19 mouse cellular contexts compared by ENCODE assay signal in the genomic region with DNA sequence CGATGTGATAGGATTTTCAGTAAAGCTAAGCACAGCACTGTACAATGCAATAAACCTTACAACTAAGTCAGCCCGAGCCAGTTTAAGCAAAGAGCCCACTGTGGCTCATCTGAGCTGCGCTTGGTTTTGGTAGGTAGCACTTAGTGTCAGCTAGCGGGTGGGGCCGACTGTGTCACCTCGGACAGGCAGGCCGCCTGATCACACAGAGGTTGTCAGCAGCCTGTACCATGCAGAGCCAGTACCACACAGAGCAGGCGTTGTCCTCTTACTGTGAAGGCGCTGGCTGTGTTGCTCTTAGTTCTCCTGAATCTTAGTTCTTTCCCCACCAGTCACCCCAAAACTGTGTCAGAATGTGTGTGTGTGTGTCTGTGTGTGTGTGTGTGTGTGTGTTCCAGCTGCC. TPM values are rescaled to one million over a fixed set of nuclear protein-coding genes. Genes with fewer than 3 reads are reported as not detected.
A peak's percentile ranks its signal among the peaks of the same experiment; 100 is the strongest.
DNase-seq lines count a peak whose midpoint lies in the region; ATAC-seq and TF ChIP-seq lines count a peak whose summit lies in the region.
"Had no signal": no experiment of that assay in that cellular context is flagged by ENCODE, and none has a peak within 500 bp of the region (broad histone marks: within the 10 kb centered on the region; RNA-seq: fewer than 3 reads in every experiment).

No protein-coding gene starts in this region.

- WGBS in heart, embryonic 14.5 days: 52% methylated on average over 9 of the region's 9 CpGs
- WGBS in kidney, embryonic 16.5 days: 77% methylated on average over 9 of the region's 9 CpGs

- H3K27ac ChIP-seq in heart, embryonic 14.5 days (replicated peaks in 1 of 2; ENCODE audit: control insufficient read depth in 1 of 2, insufficient read depth in 1 of 2, low read depth in 2 of 2, low read length in 2 of 2): no peak overlapping the region
- peak overlapping the region; percentile 71; the same call in 1 of the 2 replicates for H3K27ac ChIP-seq in layer of hippocampus, adult 2 months
- H3K27ac ChIP-seq in kidney, embryonic 16.5 days (ENCODE audit: low read length): no peak overlapping the region
- H3K27ac ChIP-seq: neural tube, embryonic 13.5 days had no signal

- H3K27me3 ChIP-seq in heart, embryonic 14.5 days (ENCODE audit: control insufficient read depth, insufficient read depth, low read length): no peaks in the 10 kb centered on the region
- no peaks in the 10 kb centered on the region for H3K27me3 ChIP-seq in kidney, embryonic 16.5 days (ENCODE audit: insufficient read depth, low read length)
- H3K27me3 ChIP-seq: heart, embryonic 12.5 days; neural tube, embryonic 13.5 days had no signal

- H3K9ac ChIP-seq in heart, embryonic 14.5 days (ENCODE audit: low read length): no peak overlapping the region
- no peak overlapping the region for H3K9ac ChIP-seq in kidney, embryonic 16.5 days (replicated peaks; ENCODE audit: low read length)
- H3K9ac ChIP-seq: heart, embryonic 12.5 days; neural tube, embryonic 13.5 days had no signal

- H3K4me3 ChIP-seq in heart, embryonic 14.5 days (ENCODE audit: control insufficient read depth in 1 of 2, insufficient read depth in 1 of 2, low read depth in 1 of 2, low read length in 2 of 2): no peak overlapping the region
- H3K4me3 ChIP-seq in layer of hippocampus, adult 2 months: no peak overlapping the region
- H3K4me3 ChIP-seq in kidney, embryonic 16.5 days (ENCODE audit: low read length): no peak overlapping the region
- H3K4me3 ChIP-seq: heart, embryonic 12.5 days; neural tube, embryonic 13.5 days had no signal

- H3K4me2 ChIP-seq in heart, embryonic 14.5 days (ENCODE audit: low read length): no peak overlapping the region
- no peak overlapping the region for H3K4me2 ChIP-seq in kidney, embryonic 16.5 days (replicated peaks; ENCODE audit: low read depth, low read length)
- H3K4me2 ChIP-seq: heart, embryonic 12.5 days; midbrain, embryonic 11.5 days; neural tube, embryonic 13.5 days had no signal

- intact Hi-C loops in heart, postnatal 36 days (cut with DNase I): no loop called here

- no peak for DNase-seq in heart, postnatal 36 days
- DNase-seq in layer of hippocampus, adult 2 months (ENCODE audit: low spot score in 2 of 2): no peak
- no peak for DNase-seq in layer of hippocampus, adult 18-20 months (ENCODE audit: low spot score in 2 of 2)
- no peak for DNase-seq in c-Kit-positive CD71-positive TER-119-positive erythroid progenitor cells, embryonic 14.5 days (ENCODE audit: low spot score)
- no peak for DNase-seq in spleen, adult 18-20 months
- DNase-seq: cerebellum, adult 8-10 months; gastrocnemius, postnatal 36 days; layer of hippocampus, postnatal 36 days; liver; thymus, adult 18-20 months; thymus, postnatal 4 days had no signal

- no peaks in the 10 kb centered on the region for H3K36me3 ChIP-seq in heart, embryonic 14.5 days (ENCODE audit: control insufficient read depth, insufficient read depth, low read length)
- no peaks in the 10 kb centered on the region for H3K36me3 ChIP-seq in kidney, embryonic 16.5 days (ENCODE audit: insufficient read depth, low read length)
- H3K36me3 ChIP-seq: heart, embryonic 12.5 days; neural tube, embryonic 13.5 days had no signal

- no peak for TF ChIP-seq CTCF in layer of hippocampus, adult 2 months (conservative IDR thresholded peaks at IDR 0.05)

- ATAC-seq in heart, embryonic 14.5 days (ENCODE audit: insufficient number of reproducible peaks, insufficient read depth, low FRiP score, low read depth): peak; percentile 26; the same call in 1 of the 2 replicates
- peak; percentile 51; the same call in 1 of the 2 replicates for ATAC-seq in kidney, embryonic 16.5 days (ENCODE audit: low FRiP score, low TSS enrichment)
- ATAC-seq: forebrain, embryonic 16.5 days; hindbrain, embryonic 16.5 days; lung, postnatal 0 days had no signal

- H3K9me3 ChIP-seq in heart, embryonic 14.5 days (ENCODE audit: control insufficient read depth, low read length): no peaks in the 10 kb centered on the region
- no peaks in the 10 kb centered on the region for H3K9me3 ChIP-seq in kidney, embryonic 16.5 days (ENCODE audit: low read length)
- H3K9me3 ChIP-seq: heart, embryonic 12.5 days; neural tube, embryonic 13.5 days had no signal

- H3K4me1 ChIP-seq in heart, embryonic 14.5 days (ENCODE audit: control insufficient read depth in 2 of 2, insufficient read depth in 2 of 2, low read length in 2 of 2): peaks cover 0 to 2% of the 10 kb centered on the region in 2 experiments; a peak in 1 of 4 replicates
- H3K4me1 ChIP-seq in kidney, embryonic 16.5 days (ENCODE audit: insufficient read depth, low read length): peaks cover 15% of the 10 kb centered on the region

RNA-seq across cellular contexts. Expression of gene Dnajb12, which starts 30.4 kb away (rescaled TPM):
- 26.9 and 28.6 TPM in 2 replicates for polyA plus RNA-seq in heart, embryonic 14.5 days (2014; fragmentation: Nextera tagmentation; extraction: Ambion mirVana)
- total RNA-seq in heart, postnatal 36 days (2021): 10 to 100 TPM; 39.8 to 43.5 TPM
- 10 to 100 TPM; 54.4 to 56.8 TPM for total RNA-seq in layer of hippocampus, adult 2 months (2021)
- 10 to 100 TPM; 52.7 to 53.2 TPM for total RNA-seq in layer of hippocampus, adult 18-20 months (2021)
- 30.1 and 32.9 TPM in 2 replicates for polyA plus RNA-seq in kidney, embryonic 16.5 days (2015; fragmentation: Nextera tagmentation; extraction: Ambion mirVana)
